Mouse (Mus musculus): ENCODE data around the gene Rab3ip.

Rab3ip gene

DNA sequence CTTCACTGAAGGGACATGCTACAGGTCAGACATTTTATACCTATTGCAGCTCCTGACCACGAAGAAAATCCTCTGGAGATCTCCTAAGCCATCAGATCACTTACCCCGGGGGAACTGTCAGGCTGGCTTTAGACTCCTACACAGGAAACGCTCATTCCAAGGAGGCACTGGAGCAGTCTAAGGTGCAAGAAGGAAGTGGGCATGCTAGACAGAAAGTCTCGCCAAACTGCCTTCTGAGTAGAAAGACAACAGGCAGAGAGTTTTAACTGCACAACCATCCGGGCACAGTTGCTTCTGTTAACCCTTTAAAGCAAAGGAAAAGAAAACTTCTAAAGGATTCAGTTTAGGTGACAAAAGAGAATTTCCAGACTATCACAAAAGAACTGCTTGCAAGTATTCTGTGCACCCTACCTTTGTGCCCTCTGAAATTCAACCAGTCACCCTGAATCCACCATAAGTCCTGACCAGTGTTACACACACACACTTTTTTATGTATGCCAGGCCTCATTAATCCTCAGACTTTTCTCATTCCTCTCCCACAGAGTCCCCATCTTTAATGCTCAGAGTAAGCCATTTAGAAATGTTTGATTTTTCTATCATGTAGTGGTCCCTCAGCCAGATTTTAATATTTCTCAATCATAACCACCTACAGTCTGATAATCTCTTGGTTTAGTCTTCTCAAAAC, 7.4 kb upstream of the Rab3ip start:
- DNase-seq (ENCODE audit: low spot score), result no peak

- DNase-seq (ENCODE audit: low spot score), result no peak
Measured at GRCm38 (mm10) chr10:116956483-116957158, 6.1 kb upstream of the Rab3ip start.

DNA sequence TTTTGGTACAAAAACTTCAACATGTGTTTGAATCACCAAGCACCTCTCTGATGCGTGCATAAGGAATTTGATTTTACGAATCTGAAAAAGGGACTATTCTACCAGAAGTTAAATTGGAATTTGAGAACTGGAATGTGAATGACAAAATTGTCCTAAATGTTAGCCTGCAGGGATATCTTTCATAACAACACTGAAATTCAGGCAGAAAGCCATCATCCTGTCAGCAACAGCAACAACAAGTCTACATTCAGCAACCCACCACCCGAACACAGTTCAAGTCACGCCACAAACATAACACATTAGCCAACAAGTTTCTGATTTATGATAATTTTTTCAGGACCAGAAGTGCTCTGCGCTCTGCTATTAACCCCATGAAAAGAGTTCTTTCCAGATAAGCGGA, 4.6 kb upstream of the Rab3ip start:
- DNase-seq (ENCODE audit: low spot score), result no peak

DNA sequence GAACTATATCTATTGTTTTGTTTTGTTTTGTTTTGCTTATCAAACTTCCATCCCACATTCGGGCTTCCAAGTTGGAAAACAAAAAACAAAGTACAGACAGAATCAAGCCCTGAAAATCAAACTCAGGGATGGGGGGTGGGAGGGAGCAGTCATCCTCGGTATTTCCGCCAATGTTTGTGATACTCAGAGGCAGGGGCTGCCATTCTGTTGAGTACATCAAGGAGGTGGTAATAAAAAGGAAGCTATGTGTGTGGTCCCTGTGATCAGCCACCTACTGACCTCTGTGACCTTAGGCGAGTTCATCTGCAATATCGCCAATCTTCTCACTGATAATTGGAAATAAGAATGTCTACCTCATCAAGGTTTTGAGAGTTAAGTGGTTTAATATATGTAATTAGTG, 317 bp upstream of the Rab3ip start:
- DNase-seq (ENCODE audit: low spot score), result no peak

- peak; percentile 38 for DNase-seq (ENCODE audit: low spot score)
Measured at GRCm38 (mm10) chr10:116949111-116950008, 1.2 kb downstream of the Rab3ip start.

DNA sequence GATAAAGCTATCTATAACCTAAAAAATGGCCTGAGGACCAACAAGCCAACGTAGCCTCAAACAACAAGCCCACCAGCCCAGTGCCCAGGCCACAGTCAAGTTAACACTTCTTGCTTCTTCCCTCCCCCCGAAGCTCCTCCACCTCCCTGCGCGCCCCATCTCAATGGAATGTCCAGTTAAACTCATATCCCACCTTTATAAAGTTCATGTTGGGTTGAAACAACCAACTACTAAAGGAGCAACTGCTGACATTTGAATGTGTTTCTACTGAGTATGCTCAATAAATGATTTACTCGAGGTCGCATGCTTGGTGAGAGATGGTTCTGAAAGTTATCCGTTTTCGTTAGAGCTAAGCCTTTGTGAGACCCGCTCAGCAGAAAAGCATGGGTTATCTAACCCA, 2.2 kb downstream of the Rab3ip start:
- DNase-seq (ENCODE audit: low spot score), result no peak

DNA sequence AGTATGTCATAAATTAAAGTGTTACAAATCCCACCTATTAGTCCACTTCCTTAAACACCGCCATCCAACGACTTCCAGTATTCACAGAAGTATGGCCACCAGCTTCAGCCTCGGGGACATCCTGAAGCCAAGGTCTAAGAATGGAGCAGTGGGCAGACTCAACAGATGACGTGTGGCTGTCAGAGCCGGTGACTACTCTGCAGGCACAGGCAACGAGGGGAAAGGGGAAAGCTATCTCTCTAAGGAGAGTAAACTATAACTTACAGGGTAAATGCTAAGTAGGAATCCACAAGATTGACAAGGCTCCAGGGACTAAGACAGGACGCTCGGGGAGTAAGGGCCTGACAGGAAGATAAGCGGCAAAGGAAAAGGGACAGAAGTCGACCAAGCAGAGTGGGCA, 5.6 kb downstream of the Rab3ip start:
- DNase-seq (ENCODE audit: low spot score), result no peak

GRCm38 (mm10) chr10:116944144-116944543, 6.4 kb downstream of the Rab3ip start:
- DNase-seq (ENCODE audit: low spot score), result no peak

GRCm38 (mm10) chr10:116943025-116943424, 7.5 kb downstream of the Rab3ip start:
- DNase-seq (ENCODE audit: low spot score), result peak; percentile 53

DNA sequence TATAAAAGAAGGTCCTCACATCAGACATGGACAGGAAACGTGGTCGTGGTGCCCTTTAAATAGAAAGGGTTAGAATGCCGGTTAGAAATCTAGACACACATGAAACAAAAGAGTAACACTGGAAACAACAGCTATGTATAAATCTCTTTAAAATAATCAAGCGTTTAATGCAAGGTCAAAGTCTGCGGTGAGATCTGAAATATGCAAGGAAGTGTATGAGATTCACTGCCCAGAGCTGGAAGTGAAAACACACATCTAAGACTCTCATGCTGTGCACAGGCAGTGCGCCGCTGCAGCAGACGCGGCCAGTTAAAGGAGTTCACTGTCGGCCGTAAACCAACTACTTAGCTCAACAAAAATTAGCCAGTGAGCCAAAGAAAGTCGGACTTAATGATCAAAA, 15.5 kb downstream of the Rab3ip start:
- no peak for DNase-seq (ENCODE audit: low spot score)

- DNase-seq (ENCODE audit: low spot score), result no peak
Measured at GRCm38 (mm10) chr10:116933794-116934193, 16.8 kb downstream of the Rab3ip start.

DNA sequence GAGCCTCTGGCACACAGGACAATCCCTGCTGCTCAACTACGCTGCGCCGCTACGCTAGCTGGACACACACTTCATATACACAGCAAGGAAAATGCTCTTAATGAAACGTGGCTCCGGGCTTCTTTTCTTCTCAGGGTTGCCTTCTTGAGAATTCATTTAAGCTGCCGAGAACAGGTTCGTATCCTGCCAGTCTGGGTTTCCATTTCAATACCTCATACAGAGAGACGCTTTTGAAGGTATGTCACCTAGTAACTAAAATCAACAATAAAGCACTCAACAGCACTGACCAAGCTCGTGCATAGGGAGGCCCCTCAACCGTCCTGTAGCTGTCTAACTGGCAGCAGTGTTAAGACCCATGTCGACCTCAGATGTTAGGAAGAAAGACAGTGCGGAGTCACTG, 18.2 kb downstream of the Rab3ip start:
- no peak for DNase-seq (ENCODE audit: low spot score)

- DNase-seq (ENCODE audit: low spot score), result no peak
Measured at GRCm38 (mm10) chr10:116931497-116932179, 18.9 kb downstream of the Rab3ip start.

DNA sequence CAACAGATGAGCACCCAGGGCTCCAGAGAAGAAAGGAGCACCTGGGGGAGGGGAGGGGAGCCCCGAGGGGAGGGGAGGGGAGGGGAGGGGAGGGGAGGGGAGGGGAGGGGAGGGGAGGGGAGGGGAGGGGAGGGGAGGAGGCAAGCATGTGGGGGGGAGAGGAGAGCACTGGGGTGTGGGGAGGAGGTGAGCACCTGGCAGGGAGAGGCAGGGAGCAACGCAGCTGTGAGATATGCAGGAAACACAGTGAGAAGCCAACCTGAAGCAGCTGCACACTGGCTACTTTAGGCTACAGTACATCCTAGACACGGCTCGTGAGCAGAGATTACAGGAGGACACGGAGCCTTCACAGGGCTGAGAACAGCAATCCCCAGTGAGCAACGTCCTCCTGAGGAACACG, 19.6 kb downstream of the Rab3ip start:
- DNase-seq (ENCODE audit: low spot score), result no peak

- no peak for DNase-seq (ENCODE audit: low spot score)
Measured at GRCm38 (mm10) chr10:116930506-116930905, 20.1 kb downstream of the Rab3ip start.

- DNase-seq (ENCODE audit: low spot score), result no peak
Measured at GRCm38 (mm10) chr10:116928826-116929225, 21.7 kb downstream of the Rab3ip start.

- no peak for DNase-seq (ENCODE audit: low spot score)
Measured at GRCm38 (mm10) chr10:116926428-116927113, 24.0 kb downstream of the Rab3ip start.

GRCm38 (mm10) chr10:116923651-116924495, 26.7 kb downstream of the Rab3ip start:
- DNase-seq (ENCODE audit: low spot score), result no peak

- DNase-seq (ENCODE audit: low spot score), result no peak
Measured at GRCm38 (mm10) chr10:116922161-116922560, 28.4 kb downstream of the Rab3ip start.

DNA sequence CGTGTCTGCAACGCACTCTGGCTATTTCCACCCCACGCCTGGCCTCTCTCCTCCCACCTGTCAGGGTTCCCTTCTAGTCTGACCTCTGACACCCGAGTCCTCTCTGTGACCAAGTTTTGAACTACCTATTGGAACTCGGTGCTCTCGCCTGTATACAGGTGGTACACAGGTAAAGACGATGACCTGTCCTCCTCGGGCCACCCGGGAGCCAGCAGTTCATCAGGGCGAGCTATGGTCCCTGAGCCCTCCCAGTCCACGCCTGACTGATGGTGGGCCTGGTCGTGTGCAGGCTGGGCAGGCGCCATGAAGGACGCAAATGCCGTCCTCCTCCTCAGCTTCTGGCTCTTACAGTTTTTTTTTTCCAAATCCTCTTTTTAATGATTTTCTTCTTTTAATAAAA, 29.2 kb downstream of the Rab3ip start:
- DNase-seq (ENCODE audit: low spot score), result no peak

GRCm38 (mm10) chr10:116920641-116921040, 29.9 kb downstream of the Rab3ip start:
- no peak for DNase-seq (ENCODE audit: low spot score)
